In the genomic region with DNA sequence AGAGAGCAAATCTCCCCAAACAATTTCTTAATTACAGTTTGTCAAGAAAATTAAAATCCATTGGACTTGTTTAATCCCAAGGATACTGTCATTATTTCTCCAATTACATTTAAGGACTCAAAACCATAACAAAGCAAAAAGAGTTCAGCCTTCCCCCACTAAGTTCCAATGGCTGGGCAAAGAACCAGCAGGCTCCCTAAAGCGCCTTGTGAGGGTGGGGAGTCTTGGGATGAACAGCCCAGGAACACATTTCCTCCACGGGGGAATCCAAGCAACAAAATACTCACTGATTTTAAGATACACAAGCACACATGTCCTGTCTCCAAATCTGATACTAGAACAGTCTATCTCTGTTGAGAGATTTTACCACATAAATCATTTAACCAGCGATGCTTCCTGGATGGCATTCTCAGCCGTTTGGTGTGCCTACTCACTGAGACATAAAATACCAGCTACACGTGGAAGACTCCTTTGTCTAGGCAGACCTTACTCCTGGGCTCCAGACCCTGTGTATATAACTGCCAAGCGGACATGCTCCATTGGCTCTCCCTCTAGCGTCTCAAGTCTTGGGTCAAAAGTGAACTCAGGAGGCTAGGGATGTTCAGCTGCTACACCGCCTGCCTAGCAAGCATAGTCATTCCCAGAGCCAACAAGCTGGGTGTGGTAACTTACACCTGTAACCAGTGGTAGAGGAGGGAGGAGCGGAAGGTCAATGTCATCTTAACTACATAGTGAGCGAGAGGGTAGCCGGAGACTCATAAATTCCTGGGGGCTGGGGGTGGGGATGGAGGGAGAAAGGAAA, we compare ENCODE assay signal across 8 mouse cellular contexts.
DNase-seq lines count a peak whose midpoint lies in the region; ATAC-seq and TF ChIP-seq lines count a peak whose summit lies in the region.

No protein-coding gene starts in this region.

- H3K4me3 ChIP-seq in lung, postnatal 0 days (ENCODE audit: low read depth, low read length), result no peak overlapping the region
- no peak overlapping the region for H3K4me3 ChIP-seq in neural tube, embryonic 15.5 days (replicated peaks)

- TF ChIP-seq CTCF in lung, postnatal 0 days (IDR thresholded peaks at IDR 0.05), result no peak

- TF ChIP-seq EP300 in lung, postnatal 0 days (IDR thresholded peaks at IDR 0.05), result no peak

- no peaks in the 10 kb centered on the region for H3K9me3 ChIP-seq in lung, postnatal 0 days (ENCODE audit: low read length)
- no peaks in the 10 kb centered on the region for H3K9me3 ChIP-seq in neural tube, embryonic 15.5 days (replicated peaks)

- H3K27ac ChIP-seq in lung, postnatal 0 days (ENCODE audit: low read length), result peak overlapping the region; percentile 39
- H3K27ac ChIP-seq in neural tube, embryonic 15.5 days (replicated peaks), result peak overlapping the region; percentile 19; the same call in 1 of the 2 replicates

- no peak for ATAC-seq in lung, postnatal 0 days
- no peak for ATAC-seq in neural tube, embryonic 15.5 days (ENCODE audit: low FRiP score)

- DNase-seq in cerebellum, adult 9-10 months, result peak; percentile 49
- DNase-seq in cerebellum, postnatal 4 days (ENCODE audit: low spot score in 2 of 2), result no peak
- DNase-seq in lung, postnatal 0 days (ENCODE audit: low spot score), result peak; percentile 29
- DNase-seq in lung, postnatal 10 days, result no peak
- DNase-seq in kidney, adult 11 months, result peak; percentile 30
- DNase-seq in thymus, postnatal 10 days (ENCODE audit: low spot score in 2 of 2), result no peak
- DNase-seq in heart, adult 8-10 months (ENCODE audit: low spot score), result no peak

- H3K4me1 ChIP-seq in lung, postnatal 0 days (ENCODE audit: insufficient read depth, low read depth, low read length), result peaks cover 30% of the 10 kb centered on the region
- H3K4me1 ChIP-seq in neural tube, embryonic 15.5 days, result peaks cover 39% of the 10 kb centered on the region

- no peak overlapping the region for H3K9ac ChIP-seq in lung, postnatal 0 days (replicated peaks; ENCODE audit: low read depth)
- no peak overlapping the region for H3K9ac ChIP-seq in neural tube, embryonic 15.5 days (replicated peaks)

- no peaks in the 10 kb centered on the region for H3K36me3 ChIP-seq in lung, postnatal 0 days (ENCODE audit: insufficient read depth, low read length)
- no peaks in the 10 kb centered on the region for H3K36me3 ChIP-seq in neural tube, embryonic 15.5 days

- H3K4me2 ChIP-seq in lung, postnatal 0 days (replicated peaks; ENCODE audit: low read depth, low read length), result no peak overlapping the region
- no peak overlapping the region for H3K4me2 ChIP-seq in neural tube, embryonic 15.5 days

- no peaks in the 10 kb centered on the region for H3K27me3 ChIP-seq in lung, postnatal 0 days (replicated peaks; ENCODE audit: insufficient read depth, low read length)
- H3K27me3 ChIP-seq in neural tube, embryonic 15.5 days (replicated peaks), result no peaks in the 10 kb centered on the region

- WGBS in lung, postnatal 0 days, result 51% methylated on average over 11 of the region's 11 CpGs
- WGBS in neural tube, embryonic 15.5 days, result 66% methylated on average over 11 of the region's 11 CpGs

Comparison
In these comparisons a context has a peak if more than half of its experiments do, and no peak if none do; other contexts are left out.
1. DNase-seq: peak in cerebellum, adult 9-10 months (single experiment), lung, postnatal 0 days (single experiment) and kidney, adult 11 months (single experiment); none in cerebellum, postnatal 4 days (0 of 2), lung, postnatal 10 days (single experiment), thymus, postnatal 10 days (0 of 2) and heart, adult 8-10 months (single experiment).